Mouse (Mus musculus) midbrain, embryonic 14.5 days (tissue): ENCODE results near the gene Gm45785. TPM values are rescaled to one million over a fixed set of nuclear protein-coding genes. Genes with fewer than 3 reads are reported as not detected.

Experiments
- ATAC-seq: fragments of 200-750 bp; cut with Nextera tagmentation; 2 replicates; pipeline ENCODE4 v1.8.0; 2017; ENCODE audit warnings: moderate number of reproducible peaks, moderate library complexity; ENCODE audit not compliant: low FRiP score, low TSS enrichment
- DNase-seq: peaks from one replicate; pipeline ENCODE4 v3.0.0-alpha.2; 2015
- H3K27ac ChIP-seq: fragments of 300-500 bp; sonication (generic); replicated peaks from 2 replicates; pipeline ENCODE4 v1.5.1; 2014; ENCODE audit warnings: mild to moderate bottlenecking, low read depth, low read length, moderate library complexity
- H3K27me3 ChIP-seq: fragments of 300-500 bp; sonication (generic); 2 replicates; pipeline ENCODE4 v1.6.1; 2014; ENCODE audit warnings: low read length, control low read depth, mixed read lengths; ENCODE audit not compliant: control insufficient read depth, insufficient read depth
- H3K36me3 ChIP-seq: fragments of 300-500 bp; sonication (generic); 2 replicates; pipeline ENCODE4 v1.6.1; 2014; ENCODE audit warnings: low read length, control low read depth; ENCODE audit not compliant: control insufficient read depth, insufficient read depth
- H3K4me1 ChIP-seq: fragments of 300-500 bp; sonication (generic); 2 replicates; pipeline ENCODE4 v1.6.1; 2014; ENCODE audit warnings: mild to moderate bottlenecking, antibody characterized with exemption, low read length, control low read depth; ENCODE audit not compliant: control insufficient read depth, insufficient read depth
- H3K4me2 ChIP-seq: fragments of 300-500 bp; sonication (generic); 2 replicates; pipeline ENCODE4 v1.6.1; 2014; ENCODE audit warnings: mild to moderate bottlenecking, low read length, moderate library complexity
- H3K4me3 ChIP-seq: fragments of 300-500 bp; sonication (generic); replicated peaks from 2 replicates; pipeline ENCODE4 v1.5.1; 2014; ENCODE audit warnings: low read depth, low read length
- H3K9ac ChIP-seq: fragments of 300-500 bp; sonication (generic); replicated peaks from 2 replicates; pipeline ENCODE4 v1.6.1; 2014; ENCODE audit warnings: mild to moderate bottlenecking, low read length, moderate library complexity
- H3K9me3 ChIP-seq: fragments of 300-500 bp; sonication (generic); 2 replicates; pipeline ENCODE4 v1.6.1; 2016; ENCODE audit warnings: low read length, control low read depth, mixed read lengths; ENCODE audit not compliant: control insufficient read depth
- WGBS: fragments of 180-500 bp; shearing (Covaris S2); extraction: QIAGEN DNeasy Blood & Tissue Kit; methylation state at CpG from one replicate; pipeline ENCODE4 v1.1.7; 2014; 5-methylcytosine and 5-hydroxymethylcytosine counted together
- polyA plus RNA-seq: library from polyadenylated mRNA; unstranded; fragments of >200 nt; fragmentation: Nextera tagmentation; extraction: Ambion mirVana; gene quantifications from 2 replicates; pipeline ENCODE4 v1.2.1, GENCODE M21; 2014

Gm45785 gene
- polyA plus RNA-seq, 1 experiment from 2014 or later = not detected

GRCm38 (mm10) chr7:140843806-140844205 is 12.3 kb downstream of the Gm45785 start:
- Histone ChIP-seq H3K4me2 (no peak overlapping the region), H3K4me3 (no peak overlapping the region), H3K27ac (no peak overlapping the region), H3K27me3 (no peaks in the 10 kb centered on the region; the same call in 1 of the 2 replicates), H3K36me3 (no peaks in the 10 kb centered on the region), H3K9ac (no peak overlapping the region), H3K4me1 (no peaks in the 10 kb centered on the region), H3K9me3 (no peaks in the 10 kb centered on the region)
- no peak for ATAC-seq
- DNase-seq = no peak
- WGBS = 77% methylated on average over 7 of the region's 7 CpGs

- no peaks in the 10 kb centered on the region; the same call in 1 of the 2 replicates for H3K27me3 ChIP-seq
- H3K36me3 ChIP-seq = no peaks in the 10 kb centered on the region
- H3K9ac ChIP-seq = no peak overlapping the region
- WGBS = 39% methylated on average over 19 of the region's 19 CpGs
- no peaks in the 10 kb centered on the region for H3K9me3 ChIP-seq
- no peak overlapping the region for H3K4me3 ChIP-seq
- H3K4me1 ChIP-seq = no peaks in the 10 kb centered on the region
- DNase-seq (no peak), ATAC-seq (no peak)
- H3K4me2 ChIP-seq = no peak overlapping the region
- no peak overlapping the region for H3K27ac ChIP-seq
Observed at GRCm38 (mm10) chr7:140840750-140841735, 15.1 kb downstream of the Gm45785 start.

- H3K36me3 ChIP-seq = no peaks in the 10 kb centered on the region
- no peak overlapping the region for H3K4me3 ChIP-seq
- no peak overlapping the region for H3K4me2 ChIP-seq
- H3K27me3 ChIP-seq = no peaks in the 10 kb centered on the region; the same call in 1 of the 2 replicates
- no peak overlapping the region for H3K27ac ChIP-seq
- ATAC-seq = no peak
- no peaks in the 10 kb centered on the region for H3K9me3 ChIP-seq
- 63% methylated on average over 5 of the region's 5 CpGs for WGBS
- DNase-seq = no peak
- no peaks in the 10 kb centered on the region for H3K4me1 ChIP-seq
- no peak overlapping the region for H3K9ac ChIP-seq
Observed at GRCm38 (mm10) chr7:140839556-140839955, 16.6 kb downstream of the Gm45785 start.

- Histone ChIP-seq H3K27me3 (no peaks in the 10 kb centered on the region), H3K27ac (no peak overlapping the region), H3K36me3 (no peaks in the 10 kb centered on the region), H3K4me2 (no peak overlapping the region), H3K4me3 (no peak overlapping the region), H3K4me1 (no peaks in the 10 kb centered on the region), H3K9ac (no peak overlapping the region), H3K9me3 (no peaks in the 10 kb centered on the region)
- ATAC-seq = no peak
- DNase-seq = no peak
- WGBS = 85% methylated on average over 9 of the region's 9 CpGs
Observed at GRCm38 (mm10) chr7:140836243-140837115, 19.7 kb downstream of the Gm45785 start.

- Histone ChIP-seq H3K36me3 (no peaks in the 10 kb centered on the region), H3K4me3 (no peak overlapping the region), H3K9ac (no peak overlapping the region), H3K27ac (no peak overlapping the region), H3K27me3 (no peaks in the 10 kb centered on the region), H3K9me3 (no peaks in the 10 kb centered on the region), H3K4me2 (no peak overlapping the region), H3K4me1 (no peaks in the 10 kb centered on the region)
- WGBS = 69% methylated on average over 2 of the region's 2 CpGs
- DNase-seq (no peak), ATAC-seq (no peak)
Observed at GRCm38 (mm10) chr7:140835758-140836087, 20.4 kb downstream of the Gm45785 start.

GRCm38 (mm10) chr7:140834968-140835757 is 21.0 kb downstream of the Gm45785 start, which contains the start of gene Urah:
Urah (plus strand) TSS chr7:140835018.
- DNase-seq (no peak), ATAC-seq (no peak)
- no peak within 1 kb of the TSS for H3K9ac ChIP-seq
- H3K4me2 ChIP-seq = no peak within 1 kb of the TSS
- no peak within 1 kb of the TSS for H3K4me3 ChIP-seq
- no peak within 1 kb of the TSS for H3K27ac ChIP-seq
- no peaks in the 10 kb centered on the region for H3K4me1 ChIP-seq
- H3K27me3 ChIP-seq = no peaks in the 10 kb centered on the region
- 49% methylated on average over 20 of the region's 20 CpGs for WGBS
- no peaks in the 10 kb centered on the region for H3K36me3 ChIP-seq
- H3K9me3 ChIP-seq = no peaks in the 10 kb centered on the region

GRCm38 (mm10) chr7:140833341-140833740 is 22.8 kb downstream of the Gm45785 start:
- no peaks in the 10 kb centered on the region for H3K36me3 ChIP-seq
- no peak overlapping the region for H3K4me2 ChIP-seq
- no peak overlapping the region for H3K4me3 ChIP-seq
- DNase-seq = no peak
- H3K27me3 ChIP-seq = no peaks in the 10 kb centered on the region
- H3K4me1 ChIP-seq = no peaks in the 10 kb centered on the region
- H3K9me3 ChIP-seq = no peaks in the 10 kb centered on the region
- no peak for ATAC-seq
- whole genome bisulfite sequencing = 83% methylated on average over 4 of the region's 4 CpGs
- H3K9ac ChIP-seq = no peak overlapping the region
- no peak overlapping the region for H3K27ac ChIP-seq

- Histone ChIP-seq H3K4me1 (no peaks in the 10 kb centered on the region), H3K36me3 (no peaks in the 10 kb centered on the region), H3K4me3 (no peak overlapping the region), H3K9ac (no peak overlapping the region), H3K9me3 (no peaks in the 10 kb centered on the region), H3K4me2 (no peak overlapping the region), H3K27me3 (no peaks in the 10 kb centered on the region), H3K27ac (no peak overlapping the region)
- WGBS = 80% methylated on average over 6 of the region's 6 CpGs
- no peak for DNase-seq
- no peak for ATAC-seq
Observed at GRCm38 (mm10) chr7:140831447-140831846, 24.7 kb downstream of the Gm45785 start.
